Mouse (Mus musculus): ENCODE measurements around the gene Cyp17a1.

- TF ChIP-seq POLR2A (IDR thresholded peaks at IDR 0.05; ENCODE audit: control insufficient read depth, low read depth, low read length) (no peak), CTCF (IDR thresholded peaks at IDR 0.05; ENCODE audit: control insufficient read depth, insufficient read depth, insufficient replicate concordance, low read depth, low read length) (no peak)
Measured at GRCm38 (mm10) chr19:46617361-46617760, 55.6 kb downstream of the Cyp17a1 start.

Measured in testis, adult 2 months (tissue).